Mouse (Mus musculus): Measurements from ENCODE around the gene Nsmce4a.

Gene Nsmce4a

DNA sequence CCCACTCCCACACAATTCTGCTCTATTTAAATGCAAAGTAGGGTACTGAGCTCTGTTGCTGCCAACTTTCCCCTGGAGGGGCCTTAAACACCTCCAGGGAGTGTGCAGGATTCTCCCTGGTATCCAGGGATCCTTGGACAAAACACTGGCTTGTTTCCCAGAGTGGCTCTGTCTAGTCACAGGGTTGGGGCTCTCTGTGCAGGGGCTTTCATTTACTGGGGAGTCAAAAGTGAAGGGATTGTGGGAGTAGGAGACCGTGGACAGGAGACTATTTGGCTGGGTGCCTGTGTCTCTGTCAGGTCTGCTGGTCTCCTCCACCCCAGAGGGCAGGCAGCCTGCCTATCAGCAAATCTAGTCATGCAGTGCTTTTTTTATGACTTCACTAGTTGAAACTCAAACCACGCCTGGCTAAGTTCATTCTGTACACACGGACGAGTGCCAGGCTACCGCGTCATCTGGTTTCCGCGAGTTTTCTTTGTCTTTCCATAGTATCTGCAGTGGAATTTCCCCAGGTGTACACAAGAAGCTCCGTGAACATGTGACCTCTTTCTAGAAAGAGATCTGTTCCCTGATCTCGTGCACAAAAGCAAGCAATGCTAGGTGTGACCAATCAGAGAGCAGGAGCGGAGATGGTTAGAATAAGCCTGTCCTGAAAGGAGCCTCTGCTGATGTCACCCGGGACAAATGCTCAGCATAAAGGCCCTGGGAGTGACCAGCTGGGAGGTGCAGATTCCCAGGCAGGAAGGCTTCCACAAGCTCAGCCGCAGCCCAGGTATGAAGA is 1.5 kb upstream of the Nsmce4a start:
- Histone ChIP-seq H3K9me3 (ENCODE audit: low read length) (no peaks in the 10 kb centered on the region), H3K4me1 (replicated peaks; ENCODE audit: low read depth, low read length) (peaks cover 31% of the 10 kb centered on the region), H3K4me3 (replicated peaks; ENCODE audit: low read length) (peak overlapping the region; percentile 14; the same call in 1 of the 2 replicates), H3K36me3 (ENCODE audit: insufficient read depth, low read length) (no peaks in the 10 kb centered on the region), H3K27me3 (ENCODE audit: insufficient read depth, low read length) (peaks cover 13% of the 10 kb centered on the region)
- TF ChIP-seq CTCF (conservative IDR thresholded peaks at IDR 0.05; ENCODE audit: low read length) (no peak), POU5F1 (IDR thresholded peaks at IDR 0.05; ENCODE audit: borderline replicate concordance, low read length) (no peak), NANOG (IDR thresholded peaks at IDR 0.05; ENCODE audit: borderline replicate concordance, low read length) (no peak)

DNA sequence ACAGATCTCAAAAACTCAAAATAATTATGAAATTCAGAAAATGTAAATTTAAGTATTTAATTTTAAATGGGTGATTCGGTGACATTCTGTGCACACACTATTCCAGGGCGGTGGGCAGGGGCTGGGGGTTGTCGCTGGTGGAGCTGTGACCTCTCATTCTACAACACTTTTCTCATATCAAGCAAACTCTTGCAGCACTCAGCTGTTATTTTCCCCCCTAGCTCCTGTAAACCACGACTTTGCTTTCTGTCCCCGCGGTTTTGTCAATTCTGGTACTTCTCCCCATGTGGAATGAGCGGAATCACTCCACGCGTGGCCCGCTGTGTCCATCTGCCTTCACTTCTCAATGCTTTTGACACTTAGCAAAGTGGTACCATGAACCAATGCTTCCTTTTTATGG is 828 bp upstream of the Nsmce4a start:
- H3K9me3 ChIP-seq (ENCODE audit: low read length), result no peaks in the 10 kb centered on the region
- no peaks in the 10 kb centered on the region for H3K36me3 ChIP-seq (ENCODE audit: insufficient read depth, low read length)
- H3K4me3 ChIP-seq (replicated peaks; ENCODE audit: low read length), result no peak overlapping the region; the same call in 1 of the 2 replicates
- H3K4me1 ChIP-seq (replicated peaks; ENCODE audit: low read depth, low read length), result peaks cover 31% of the 10 kb centered on the region
- TF ChIP-seq CTCF (conservative IDR thresholded peaks at IDR 0.05; ENCODE audit: low read length) (no peak), NANOG (IDR thresholded peaks at IDR 0.05; ENCODE audit: borderline replicate concordance, low read length) (no peak), POU5F1 (IDR thresholded peaks at IDR 0.05; ENCODE audit: borderline replicate concordance, low read length) (no peak)
- peaks cover 13% of the 10 kb centered on the region for H3K27me3 ChIP-seq (ENCODE audit: insufficient read depth, low read length)

DNA sequence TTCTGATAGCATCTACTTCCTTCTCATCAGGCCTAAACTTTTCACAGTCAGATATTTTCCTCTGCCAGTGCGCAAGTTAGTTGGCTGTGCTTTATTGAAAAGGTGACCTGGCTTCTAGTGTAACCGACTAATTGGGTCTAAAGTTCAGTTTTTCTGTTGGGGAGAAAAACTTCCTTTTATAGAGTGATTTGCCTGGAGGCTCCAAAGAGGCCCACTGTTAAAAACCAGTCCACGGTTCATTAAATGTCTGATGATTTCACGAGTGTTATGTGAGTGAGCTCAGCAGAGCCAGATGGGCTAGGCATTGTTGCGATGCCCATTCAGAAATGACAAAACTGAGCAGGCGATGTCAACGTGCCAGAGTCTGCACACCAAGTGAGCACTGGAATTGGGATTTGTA is 2.4 kb downstream of the Nsmce4a start:
- Histone ChIP-seq H3K27me3 (ENCODE audit: insufficient read depth, low read length) (no peaks in the 10 kb centered on the region; the same call in 1 of the 2 replicates), H3K4me1 (replicated peaks; ENCODE audit: low read depth, low read length) (peaks cover 16% of the 10 kb centered on the region), H3K36me3 (ENCODE audit: insufficient read depth, low read length) (no peaks in the 10 kb centered on the region), H3K4me3 (replicated peaks; ENCODE audit: low read length) (no peak overlapping the region), H3K9me3 (ENCODE audit: low read length) (no peaks in the 10 kb centered on the region)
- TF ChIP-seq CTCF (conservative IDR thresholded peaks at IDR 0.05; ENCODE audit: low read length), result no peak
- TF ChIP-seq POU5F1 (IDR thresholded peaks at IDR 0.05; ENCODE audit: borderline replicate concordance, low read length), result no peak
- no peak for TF ChIP-seq NANOG (IDR thresholded peaks at IDR 0.05; ENCODE audit: borderline replicate concordance, low read length)

DNA sequence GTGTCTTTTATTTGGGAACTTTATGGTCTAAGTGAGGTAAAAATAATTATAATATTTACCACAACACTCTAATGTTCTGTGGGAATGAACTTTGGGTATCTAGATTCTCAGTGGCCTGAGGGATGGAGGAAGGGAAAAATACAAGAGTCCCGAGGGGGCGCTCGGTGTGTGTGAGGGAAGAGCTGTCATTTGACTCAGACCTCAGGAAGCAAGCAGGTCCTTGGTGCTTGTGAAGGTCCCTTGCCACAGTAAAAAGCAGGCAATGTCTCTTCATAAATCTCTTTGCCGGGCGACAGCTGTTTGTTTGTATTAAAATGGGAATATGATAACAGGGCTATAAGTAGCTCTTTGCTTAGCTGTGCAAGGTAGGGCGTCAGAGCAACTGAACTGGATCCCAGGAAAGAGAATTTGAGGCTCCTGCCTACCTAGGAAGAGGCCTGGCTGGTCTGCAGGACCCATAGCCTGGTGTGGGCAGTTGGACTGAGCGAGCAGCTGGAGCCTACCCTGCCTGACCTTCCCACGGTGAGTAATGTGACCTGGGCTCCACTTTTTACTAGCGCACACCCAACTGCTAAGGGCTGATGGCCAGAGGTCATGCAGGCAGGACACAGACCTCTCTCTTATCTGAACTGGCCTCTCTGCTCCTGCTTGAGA is 4.0 kb downstream of the Nsmce4a start:
- H3K9me3 ChIP-seq (ENCODE audit: low read length), result no peaks in the 10 kb centered on the region
- no peaks in the 10 kb centered on the region for H3K36me3 ChIP-seq (ENCODE audit: insufficient read depth, low read length)
- H3K4me1 ChIP-seq (replicated peaks; ENCODE audit: low read depth, low read length), result peaks cover 3% of the 10 kb centered on the region; the same call in 1 of the 2 replicates
- no peak for TF ChIP-seq POU5F1 (IDR thresholded peaks at IDR 0.05; ENCODE audit: borderline replicate concordance, low read length)
- TF ChIP-seq NANOG (IDR thresholded peaks at IDR 0.05; ENCODE audit: borderline replicate concordance, low read length), result no peak
- no peak for TF ChIP-seq CTCF (conservative IDR thresholded peaks at IDR 0.05; ENCODE audit: low read length)
- no peak overlapping the region for H3K4me3 ChIP-seq (replicated peaks; ENCODE audit: low read length)
- H3K27me3 ChIP-seq (ENCODE audit: insufficient read depth, low read length), result no peaks in the 10 kb centered on the region; the same call in 1 of the 2 replicates

DNA sequence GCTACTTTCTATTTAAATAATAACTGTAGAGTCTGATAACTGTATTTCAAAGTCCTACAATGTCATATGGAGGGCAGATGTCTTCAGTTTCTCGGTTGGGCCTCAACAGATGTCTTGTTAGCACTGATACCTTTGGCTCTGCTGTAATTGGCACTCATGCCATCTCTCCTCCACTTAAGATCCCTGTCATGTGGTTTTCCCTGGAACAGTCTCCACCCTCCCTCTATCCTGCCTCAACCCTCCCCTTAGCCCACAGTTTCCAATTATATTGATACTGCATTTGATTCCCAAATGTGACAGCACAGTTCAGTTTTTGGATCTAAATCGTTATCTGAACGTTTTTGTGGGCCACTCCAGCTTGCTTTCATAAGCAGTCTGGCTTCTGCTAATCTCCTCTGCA is 8.3 kb downstream of the Nsmce4a start:
- no peaks in the 10 kb centered on the region for H3K9me3 ChIP-seq (ENCODE audit: low read length)
- no peak overlapping the region for H3K4me3 ChIP-seq (replicated peaks; ENCODE audit: low read length)
- H3K27me3 ChIP-seq (ENCODE audit: insufficient read depth, low read length), result peaks cover 4% of the 10 kb centered on the region; the same call in 1 of the 2 replicates
- TF ChIP-seq CTCF (conservative IDR thresholded peaks at IDR 0.05; ENCODE audit: low read length), result no peak
- no peak for TF ChIP-seq NANOG (IDR thresholded peaks at IDR 0.05; ENCODE audit: borderline replicate concordance, low read length)
- TF ChIP-seq POU5F1 (IDR thresholded peaks at IDR 0.05; ENCODE audit: borderline replicate concordance, low read length), result no peak
- no peaks in the 10 kb centered on the region; the same call in 1 of the 2 replicates for H3K4me1 ChIP-seq (replicated peaks; ENCODE audit: low read depth, low read length)
- H3K36me3 ChIP-seq (ENCODE audit: insufficient read depth, low read length), result no peaks in the 10 kb centered on the region

DNA sequence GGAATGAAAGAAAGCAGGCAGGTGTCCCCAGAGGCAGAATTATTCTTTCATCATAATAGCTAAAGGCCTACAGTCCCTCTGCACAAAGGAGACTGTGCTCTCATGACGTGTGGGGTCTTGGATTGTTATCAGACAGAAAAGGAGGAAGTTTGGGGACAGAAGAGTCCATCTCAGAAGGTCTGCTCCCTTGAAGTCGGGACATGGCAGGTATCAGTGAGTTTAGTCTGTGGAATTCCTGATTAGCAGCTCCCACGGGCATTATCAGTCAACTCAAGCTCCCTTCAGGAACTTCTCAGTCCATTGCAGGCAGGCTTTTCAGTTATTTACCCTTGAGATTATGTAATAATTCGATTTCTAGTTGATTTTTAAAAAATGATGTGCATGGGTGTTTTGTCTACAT is 9.0 kb downstream of the Nsmce4a start:
- Histone ChIP-seq H3K36me3 (ENCODE audit: insufficient read depth, low read length) (no peaks in the 10 kb centered on the region), H3K4me3 (replicated peaks; ENCODE audit: low read length) (no peak overlapping the region), H3K4me1 (replicated peaks; ENCODE audit: low read depth, low read length) (no peaks in the 10 kb centered on the region; the same call in 1 of the 2 replicates), H3K9me3 (ENCODE audit: low read length) (no peaks in the 10 kb centered on the region), H3K27me3 (ENCODE audit: insufficient read depth, low read length) (peaks cover 4% of the 10 kb centered on the region; the same call in 1 of the 2 replicates)
- TF ChIP-seq CTCF (conservative IDR thresholded peaks at IDR 0.05; ENCODE audit: low read length) (no peak), POU5F1 (IDR thresholded peaks at IDR 0.05; ENCODE audit: borderline replicate concordance, low read length) (no peak), NANOG (IDR thresholded peaks at IDR 0.05; ENCODE audit: borderline replicate concordance, low read length) (no peak)

DNA sequence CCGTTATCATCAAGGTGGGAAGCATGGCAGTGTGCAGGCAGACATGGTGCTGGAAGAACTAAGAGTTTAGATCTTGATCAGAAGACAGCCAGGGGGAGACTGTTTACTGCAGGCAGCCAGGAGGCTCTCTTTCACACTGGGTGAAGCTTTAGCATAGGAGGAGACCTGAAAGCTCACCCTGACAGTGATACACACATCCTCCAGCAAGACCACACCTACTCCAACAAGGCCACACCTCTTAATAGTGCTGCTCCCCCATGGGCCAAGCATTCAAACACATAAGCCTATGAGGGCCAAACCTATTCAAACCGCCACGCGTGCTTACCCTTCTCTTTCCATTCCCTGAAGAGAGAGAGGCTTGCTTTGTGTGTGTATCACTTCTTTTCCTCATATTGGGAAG is 9.6 kb downstream of the Nsmce4a start:
- Histone ChIP-seq H3K9me3 (ENCODE audit: low read length) (no peaks in the 10 kb centered on the region), H3K36me3 (ENCODE audit: insufficient read depth, low read length) (no peaks in the 10 kb centered on the region), H3K4me1 (replicated peaks; ENCODE audit: low read depth, low read length) (no peaks in the 10 kb centered on the region; the same call in 1 of the 2 replicates), H3K4me3 (replicated peaks; ENCODE audit: low read length) (no peak overlapping the region), H3K27me3 (ENCODE audit: insufficient read depth, low read length) (peaks cover 4% of the 10 kb centered on the region; the same call in 1 of the 2 replicates)
- TF ChIP-seq NANOG (IDR thresholded peaks at IDR 0.05; ENCODE audit: borderline replicate concordance, low read length) (no peak), POU5F1 (IDR thresholded peaks at IDR 0.05; ENCODE audit: borderline replicate concordance, low read length) (no peak), CTCF (conservative IDR thresholded peaks at IDR 0.05; ENCODE audit: low read length) (no peak)

DNA sequence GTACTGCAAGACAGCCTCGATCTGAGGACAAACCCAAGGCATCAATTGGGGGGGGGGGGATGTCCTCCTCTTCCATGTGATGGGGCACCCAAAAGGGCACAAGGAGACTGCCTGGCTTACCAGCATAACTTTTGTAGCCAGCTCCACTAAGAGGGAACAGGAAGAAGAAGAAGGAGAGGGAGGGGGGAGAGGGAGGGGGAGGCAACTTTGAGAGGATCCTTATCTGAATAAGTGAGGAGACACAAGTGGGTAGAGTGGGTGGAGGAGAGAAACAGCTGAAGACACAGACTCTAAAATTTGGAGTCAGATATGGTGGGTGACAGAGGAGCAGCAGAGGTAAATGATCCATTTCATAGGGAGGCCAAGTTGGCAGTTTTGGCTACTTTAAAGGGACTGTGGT is 12.0 kb downstream of the Nsmce4a start:
- Histone ChIP-seq H3K9me3 (ENCODE audit: low read length) (no peaks in the 10 kb centered on the region), H3K36me3 (ENCODE audit: insufficient read depth, low read length) (no peaks in the 10 kb centered on the region)
- no peak for TF ChIP-seq NANOG (IDR thresholded peaks at IDR 0.05; ENCODE audit: borderline replicate concordance, low read length)
- no peak for TF ChIP-seq POU5F1 (IDR thresholded peaks at IDR 0.05; ENCODE audit: borderline replicate concordance, low read length)
- TF ChIP-seq CTCF (conservative IDR thresholded peaks at IDR 0.05; ENCODE audit: low read length), result no peak

More for the DNA sequence above, 12.0 kb downstream of the Nsmce4a start:
- H3K4me1 ChIP-seq (replicated peaks; ENCODE audit: low read depth, low read length), result no peaks in the 10 kb centered on the region; the same call in 1 of the 2 replicates
- no peak overlapping the region for H3K4me3 ChIP-seq (replicated peaks; ENCODE audit: low read length)
- peaks cover 5% of the 10 kb centered on the region; the same call in 1 of the 2 replicates for H3K27me3 ChIP-seq (ENCODE audit: insufficient read depth, low read length)

All from E14TG2a.4 (cell line).